Comparison of ENCODE assay signal across 10 mouse cellular contexts in the genomic region with DNA sequence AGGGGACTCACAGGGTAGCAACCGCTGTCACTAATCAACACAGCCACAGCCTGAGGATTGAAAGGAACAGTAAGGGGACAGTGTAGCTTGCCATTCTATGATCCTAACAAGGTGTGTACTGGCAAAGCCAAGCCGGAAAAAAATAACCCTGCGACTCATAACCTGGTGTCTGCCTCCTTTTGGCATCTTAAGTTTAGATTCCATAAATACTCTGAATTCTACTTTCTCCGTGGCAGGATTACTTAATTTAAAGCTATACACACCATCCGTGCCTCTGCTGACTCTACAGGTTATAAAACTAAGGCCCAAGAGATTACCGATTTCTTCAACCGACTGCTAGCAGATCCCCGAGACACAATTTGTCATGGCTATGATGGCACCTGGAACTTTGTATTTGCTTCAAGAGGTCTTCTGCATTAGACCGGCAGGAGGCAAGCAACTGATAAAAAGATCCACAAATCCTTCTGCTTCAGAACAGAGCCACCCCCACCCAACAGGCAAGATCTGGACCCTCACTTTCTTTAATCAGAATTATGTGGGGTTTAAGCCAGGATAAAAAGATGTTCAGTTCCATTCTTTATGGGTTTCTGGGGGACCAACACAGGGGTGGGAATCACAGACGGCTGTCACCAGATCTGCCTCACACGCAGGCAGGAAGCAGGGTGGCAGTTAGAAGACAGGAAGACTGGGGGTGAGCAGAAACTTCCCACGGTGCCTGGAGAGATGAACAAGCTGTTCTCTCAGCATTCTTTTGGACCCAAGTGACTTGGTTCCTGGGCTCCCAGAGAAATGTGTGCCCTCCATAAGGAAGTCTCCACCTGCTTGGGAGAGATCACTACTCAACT.
DNase-seq lines count a peak whose midpoint lies in the region; ATAC-seq lines count a peak whose summit lies in the region.
"Had no signal": no experiment of that assay in that cellular context is flagged by ENCODE, and none has a peak within 500 bp of the region (broad histone marks: within the 10 kb centered on the region; RNA-seq: fewer than 3 reads in every experiment).

No protein-coding gene starts in this region.

- 50% methylated on average over 12 of the region's 12 CpGs for WGBS in limb, embryonic 12.5 days
- 65% methylated on average over 12 of the region's 12 CpGs for WGBS in limb, embryonic 10.5 days
- 36% methylated on average over 12 of the region's 12 CpGs for WGBS in limb, embryonic 15.5 days

- H3K4me2 ChIP-seq in limb, embryonic 12.5 days = no peak overlapping the region
- no peak overlapping the region for H3K4me2 ChIP-seq in limb, embryonic 15.5 days
- H3K4me2 ChIP-seq: midbrain, embryonic 15.5 days had no signal

- ATAC-seq in limb, embryonic 12.5 days (ENCODE audit: insufficient number of reproducible peaks, insufficient read depth, low FRiP score, low TSS enrichment, low read depth) = no peak
- no peak for ATAC-seq in limb, embryonic 15.5 days (ENCODE audit: insufficient number of reproducible peaks, low FRiP score, low TSS enrichment, low read depth)
- ATAC-seq: midbrain, embryonic 15.5 days had no signal

- H3K4me3 ChIP-seq in limb, embryonic 12.5 days (replicated peaks) = no peak overlapping the region
- H3K4me3 ChIP-seq in limb, embryonic 10.5 days = no peak overlapping the region
- no peak overlapping the region for H3K4me3 ChIP-seq in limb, embryonic 15.5 days
- H3K4me3 ChIP-seq: midbrain, embryonic 15.5 days had no signal

- no peak overlapping the region for H3K9ac ChIP-seq in limb, embryonic 12.5 days (replicated peaks)
- no peak overlapping the region for H3K9ac ChIP-seq in limb, embryonic 15.5 days
- H3K9ac ChIP-seq: midbrain, embryonic 15.5 days had no signal

- no peaks in the 10 kb centered on the region for H3K27me3 ChIP-seq in limb, embryonic 12.5 days
- H3K27me3 ChIP-seq in limb, embryonic 10.5 days (ENCODE audit: low read depth, poor library complexity, severe bottlenecking) = no peaks in the 10 kb centered on the region
- no peaks in the 10 kb centered on the region for H3K27me3 ChIP-seq in limb, embryonic 15.5 days
- H3K27me3 ChIP-seq: midbrain, embryonic 15.5 days had no signal

- no peaks in the 10 kb centered on the region for H3K9me3 ChIP-seq in limb, embryonic 12.5 days
- no peaks in the 10 kb centered on the region for H3K9me3 ChIP-seq in limb, embryonic 10.5 days (replicated peaks)
- no peaks in the 10 kb centered on the region for H3K9me3 ChIP-seq in limb, embryonic 15.5 days
- H3K9me3 ChIP-seq: midbrain, embryonic 15.5 days had no signal

- no peaks in the 10 kb centered on the region; the same call in 1 of the 2 replicates for H3K36me3 ChIP-seq in limb, embryonic 12.5 days
- 0 out of 2 replicates have a peak, but pooled peaks cover 2% of the 10 kb centered on the region for H3K36me3 ChIP-seq in limb, embryonic 10.5 days
- no peaks in the 10 kb centered on the region for H3K36me3 ChIP-seq in limb, embryonic 15.5 days
- H3K36me3 ChIP-seq: midbrain, embryonic 15.5 days had no signal

- H3K4me1 ChIP-seq in limb, embryonic 12.5 days (replicated peaks) = peaks cover 40% of the 10 kb centered on the region
- peaks cover 25% of the 10 kb centered on the region for H3K4me1 ChIP-seq in limb, embryonic 10.5 days
- peaks cover 11% of the 10 kb centered on the region; the same call in 1 of the 2 replicates for H3K4me1 ChIP-seq in limb, embryonic 15.5 days

- H3K27ac ChIP-seq in limb, embryonic 12.5 days = 0 out of 2 replicates have a peak overlapping the region, but pooled peaks have one; percentile 29
- no peak overlapping the region for H3K27ac ChIP-seq in limb, embryonic 10.5 days
- 0 out of 2 replicates have a peak overlapping the region, but pooled peaks have one; percentile 4 for H3K27ac ChIP-seq in limb, embryonic 15.5 days
- H3K27ac ChIP-seq: midbrain, embryonic 15.5 days had no signal

- no peak for DNase-seq in limb, embryonic 10.5 days (ENCODE audit: low spot score)
- DNase-seq in T-cell, adult 2 months (ENCODE audit: low spot score) = peak; percentile 41
- peak; percentile 55 to 65 for DNase-seq in thymus, adult 18-20 months
- DNase-seq in layer of hippocampus, postnatal 10 days (ENCODE audit: low spot score in 2 of 2) = no peak
- DNase-seq in kidney, adult 9 months = no peak
- DNase-seq in kidney, adult 18-20 months = no peak
- DNase-seq: kidney, postnatal 36 days had no signal

Comparison
In these comparisons a context has a peak if more than half of its experiments do, and no peak if none do; other contexts are left out.
1. DNase-seq: peak in T-cell, adult 2 months (single experiment) and thymus, adult 18-20 months (2 of 2); none in limb, embryonic 10.5 days (single experiment), layer of hippocampus, postnatal 10 days (0 of 2), kidney, adult 9 months (single experiment) and kidney, adult 18-20 months (single experiment).